Mouse (Mus musculus) cerebellum, adult 2 months (tissue): ENCODE measurements around the gene Erc2.

Experiments used
- CTCF ChIP-seq: fragments of 200-500 bp; IDR thresholded peaks from 2 replicates; pipeline ENCODE4 v1.5.1; 2011; ENCODE audit warnings: low read depth, mild to moderate bottlenecking, control low read depth, low read length, moderate library complexity, borderline replicate concordance; ENCODE audit not compliant: insufficient read depth
- POLR2A ChIP-seq: fragments of 200-500 bp; IDR thresholded peaks from 2 replicates; pipeline ENCODE4 v1.6.1; 2011; ENCODE audit warnings: low read length, control low read depth, borderline replicate concordance; ENCODE audit not compliant: insufficient read depth

DNA sequence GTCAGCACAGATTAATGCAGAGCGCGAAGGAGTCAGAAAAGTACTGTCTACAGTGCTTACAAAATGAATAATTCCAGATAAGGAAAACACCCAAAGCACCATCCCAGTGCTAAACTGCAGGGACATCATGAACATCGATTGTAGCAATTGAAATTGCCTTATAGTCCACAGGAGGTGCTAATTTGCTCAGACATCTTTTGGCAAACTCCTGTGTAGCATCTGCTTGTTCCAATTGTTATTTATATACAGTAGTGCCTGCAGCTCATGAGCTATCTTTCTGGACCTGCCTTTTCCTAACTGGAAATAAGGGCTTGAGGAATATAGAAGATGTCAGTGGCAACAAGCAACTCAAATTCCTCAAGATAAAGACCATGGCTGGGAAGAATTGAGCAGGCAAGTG, 362.5 kb downstream of the Erc2 start:
- TF ChIP-seq POLR2A = no peak
- TF ChIP-seq CTCF = no peak
